Mouse (Mus musculus) layer of hippocampus, postnatal 10 days (tissue): ENCODE measurements around the gene Bcl2l2. TPM values are rescaled to one million over a fixed set of nuclear protein-coding genes. Genes with fewer than 3 reads are reported as not detected.
A peak's percentile ranks its signal among the peaks of the same experiment; 100 is the strongest.

Experiments
- DNase-seq, 2 experiments: peaks; one replicate each; pipeline ENCODE4 v3.0.0; 2021; ENCODE audit warnings: low spot score in 2 of 2
- total RNA-seq, 2 experiments: library from RNA; stranded (reverse); gene quantifications; 2 replicates each; pipeline ENCODE4 v1.2.3; 2021

Gene Bcl2l2
- total RNA-seq, 2 experiments from 2014 or later = 68.8 to 72.1 TPM

- no peak for DNase-seq
Measured at GRCm38 (mm10) chr14:54892200-54892599, 9.0 kb downstream of the Bcl2l2 start, which contains the start of gene Pabpn1. Gene Pabpn1, plus strand, starts transcription at chr14:54892500.

- peak; percentile 97 to 98 for DNase-seq
Measured at GRCm38 (mm10) chr14:54893651-54894181, 10.5 kb downstream of the Bcl2l2 start.

GRCm38 (mm10) chr14:54894296-54895151 is 11.3 kb downstream of the Bcl2l2 start:
- no peak for DNase-seq

GRCm38 (mm10) chr14:54897445-54897844 is 14.3 kb downstream of the Bcl2l2 start:
- no peak for DNase-seq

- DNase-seq = peak; percentile 71 to 74
Measured at GRCm38 (mm10) chr14:54900383-54900782, 17.2 kb downstream of the Bcl2l2 start.

GRCm38 (mm10) chr14:54903641-54904040 is 20.5 kb downstream of the Bcl2l2 start:
- no peak for DNase-seq

GRCm38 (mm10) chr14:54908682-54909081 is 25.5 kb downstream of the Bcl2l2 start:
- no peak for DNase-seq

GRCm38 (mm10) chr14:54912109-54912850 is 29.1 kb downstream of the Bcl2l2 start:
- peak in 1 of 2 experiments; percentile 60 for DNase-seq

GRCm38 (mm10) chr14:54912886-54913285 is 29.7 kb downstream of the Bcl2l2 start, which contains the start of gene Slc22a17:
Gene Slc22a17, minus strand, starts transcription at chr14:54913132.
- DNase-seq = peak; percentile 84 to 88

- DNase-seq = peak in 1 of 2 experiments; percentile 44
Measured at GRCm38 (mm10) chr14:54913343-54913742, 30.2 kb downstream of the Bcl2l2 start.

- DNase-seq = no peak
Measured at GRCm38 (mm10) chr14:54920076-54920685, 37.0 kb downstream of the Bcl2l2 start.

GRCm38 (mm10) chr14:54924641-54925348 is 41.6 kb downstream of the Bcl2l2 start:
- DNase-seq = peak in 1 of 2 experiments; percentile 43

GRCm38 (mm10) chr14:54925349-54926342 is 42.5 kb downstream of the Bcl2l2 start, which contains the start of gene Efs:
Gene Efs, minus strand, starts transcription at chr14:54926126.
- peak; percentile 58 to 71 for DNase-seq

GRCm38 (mm10) chr14:54926401-54927158 is 43.4 kb downstream of the Bcl2l2 start:
- peak; percentile 61 to 68 for DNase-seq

- no peak for DNase-seq
Measured at GRCm38 (mm10) chr14:54927296-54927695, 44.1 kb downstream of the Bcl2l2 start.

GRCm38 (mm10) chr14:54929801-54930200 is 46.6 kb downstream of the Bcl2l2 start:
- DNase-seq = no peak

GRCm38 (mm10) chr14:54930431-54930830 is 47.3 kb downstream of the Bcl2l2 start:
- DNase-seq = no peak

- DNase-seq = no peak
Measured at GRCm38 (mm10) chr14:54932645-54933150, 49.5 kb downstream of the Bcl2l2 start, which contains the start of gene Il25. Gene Il25, plus strand, starts transcription at chr14:54932695.
